Mouse (Mus musculus) right cerebral cortex, postnatal 25 days (tissue): ENCODE data around the gene Kng1.
A peak's percentile ranks its signal among the peaks of the same experiment; 100 is the strongest.
"Not testable (repeated sequence)": the region's sequence is repeated elsewhere in the genome, so short reads cannot be mapped to it uniquely, and the experiment has no call there.

Experiments used
- DNase-seq: peaks from one replicate; pipeline ENCODE4 v3.0.0; 2022

The Kng1 gene

GRCm38 (mm10) chr16:23095581-23095980 is 37.9 kb downstream of the Kng1 start:
- not testable (repeated sequence) for DNase-seq

- DNase-seq = not testable (repeated sequence)
These were observed 39.2 kb downstream of the Kng1 start for GRCm38 (mm10) chr16:23096886-23097285.

- peak; percentile 43 for DNase-seq
These were observed 39.8 kb downstream of the Kng1 start for GRCm38 (mm10) chr16:23097290-23098104.

GRCm38 (mm10) chr16:23098105-23098452 is 40.4 kb downstream of the Kng1 start:
- DNase-seq = not testable (repeated sequence)

- no peak for DNase-seq
These were observed 42.0 kb downstream of the Kng1 start for GRCm38 (mm10) chr16:23099632-23100031.

- no peak for DNase-seq
These were observed 42.5 kb downstream of the Kng1 start for GRCm38 (mm10) chr16:23100099-23100575.

GRCm38 (mm10) chr16:23100613-23101012 is 42.9 kb downstream of the Kng1 start:
- DNase-seq = no peak

GRCm38 (mm10) chr16:23102340-23103037 is 44.8 kb downstream of the Kng1 start:
- DNase-seq = no peak

- DNase-seq = no peak
These were observed 45.5 kb downstream of the Kng1 start for GRCm38 (mm10) chr16:23103038-23103745.

GRCm38 (mm10) chr16:23103841-23104240 is 46.2 kb downstream of the Kng1 start:
- no peak for DNase-seq

GRCm38 (mm10) chr16:23106121-23106520 is 48.5 kb downstream of the Kng1 start:
- DNase-seq = no peak

- DNase-seq = peak; percentile 92
These were observed 49.7 kb downstream of the Kng1 start, which contains the start of gene Eif4a2 for GRCm38 (mm10) chr16:23107231-23107942. TSS of gene Eif4a2 (plus strand) at chr16:23107444.

- DNase-seq = peak; percentile 82
These were observed 50.5 kb downstream of the Kng1 start for GRCm38 (mm10) chr16:23107946-23108759.

- DNase-seq = no peak
These were observed 51.3 kb downstream of the Kng1 start for GRCm38 (mm10) chr16:23108943-23109342.

GRCm38 (mm10) chr16:23109350-23110280 is 52.0 kb downstream of the Kng1 start:
- DNase-seq = no peak

GRCm38 (mm10) chr16:23112348-23112747 is 54.7 kb downstream of the Kng1 start:
- no peak for DNase-seq

GRCm38 (mm10) chr16:23112861-23113435 is 55.3 kb downstream of the Kng1 start:
- DNase-seq = no peak

GRCm38 (mm10) chr16:23113903-23114302 is 56.2 kb downstream of the Kng1 start:
- DNase-seq = no peak

GRCm38 (mm10) chr16:23114339-23115171 is 56.9 kb downstream of the Kng1 start:
- no peak for DNase-seq
